Mouse (Mus musculus) retina, postnatal 7 days (tissue): ENCODE data around the gene St8sia1.

Source experiments
- DNase-seq: peaks from one replicate; pipeline ENCODE4 v3.0.0-alpha.2; 2012; ENCODE audit warnings: low read depth, low spot score

The St8sia1 gene

GRCm38 (mm10) chr6:142792241-142792968, 171.8 kb downstream of the St8sia1 start:
- no peak for DNase-seq

- no peak for DNase-seq
Observed at GRCm38 (mm10) chr6:142789736-142790135, 174.5 kb downstream of the St8sia1 start.

- DNase-seq: no peak
Observed at GRCm38 (mm10) chr6:142788042-142788987, 175.9 kb downstream of the St8sia1 start.

- DNase-seq: no peak
Observed at GRCm38 (mm10) chr6:142786106-142786505, 178.1 kb downstream of the St8sia1 start.

- DNase-seq: peak; percentile 46
Observed at GRCm38 (mm10) chr6:142785343-142785742, 178.9 kb downstream of the St8sia1 start.

GRCm38 (mm10) chr6:142781286-142781685, 183.0 kb downstream of the St8sia1 start:
- DNase-seq: no peak

GRCm38 (mm10) chr6:142780574-142781033, 183.6 kb downstream of the St8sia1 start:
- no peak for DNase-seq

- DNase-seq: no peak
Observed at GRCm38 (mm10) chr6:142779812-142780573, 184.3 kb downstream of the St8sia1 start.

- no peak for DNase-seq
Observed at GRCm38 (mm10) chr6:142779045-142779811, 185.0 kb downstream of the St8sia1 start.

GRCm38 (mm10) chr6:142776935-142777334, 187.3 kb downstream of the St8sia1 start:
- DNase-seq: no peak

GRCm38 (mm10) chr6:142773566-142773965, 190.7 kb downstream of the St8sia1 start:
- no peak for DNase-seq

GRCm38 (mm10) chr6:142771643-142772042, 192.6 kb downstream of the St8sia1 start:
- no peak for DNase-seq
